Mouse (Mus musculus) midbrain, postnatal 0 days (tissue): ENCODE data around the gene Lpcat2b. TPM values are rescaled to one million over a fixed set of nuclear protein-coding genes. Genes with fewer than 3 reads are reported as not detected.

ENCODE experiments used
- ATAC-seq: fragments of 200-750 bp; cut with Nextera tagmentation; 2 replicates; pipeline ENCODE4 v1.8.0; 2017; ENCODE audit warnings: moderate number of reproducible peaks, mild to moderate bottlenecking, moderate TSS enrichment, moderate library complexity; ENCODE audit not compliant: low FRiP score
- DNase-seq: peaks from one replicate; pipeline ENCODE4 v3.0.0-alpha.2; 2015; ENCODE audit warnings: low spot score
- H3K27ac ChIP-seq: fragments of 300-500 bp; sonication (generic); 2 replicates; pipeline ENCODE4 v1.5.1; 2014; ENCODE audit warnings: low read depth, mild to moderate bottlenecking, low read length, mixed read lengths
- H3K27me3 ChIP-seq: fragments of 300-500 bp; sonication (generic); 2 replicates; pipeline ENCODE4 v1.6.1; 2014; ENCODE audit warnings: low read length, control low read depth, mixed read lengths; ENCODE audit not compliant: insufficient read depth
- H3K36me3 ChIP-seq: fragments of 300-500 bp; sonication (generic); 2 replicates; pipeline ENCODE4 v1.6.1; 2014; ENCODE audit warnings: low read length, control low read depth, mixed read lengths; ENCODE audit not compliant: insufficient read depth
- H3K4me1 ChIP-seq: fragments of 300-500 bp; sonication (generic); 2 replicates; pipeline ENCODE4 v1.6.1; 2014; ENCODE audit warnings: mild to moderate bottlenecking, control low read depth, antibody characterized with exemption, low read length, mixed read lengths; ENCODE audit not compliant: insufficient read depth
- H3K4me2 ChIP-seq: fragments of 300-500 bp; sonication (generic); 2 replicates; pipeline ENCODE4 v1.6.1; 2014; ENCODE audit warnings: low read depth, mild to moderate bottlenecking, low read length, mixed read lengths; ENCODE audit not compliant: poor library complexity, severe bottlenecking
- H3K4me3 ChIP-seq: fragments of 300-500 bp; sonication (generic); 2 replicates; pipeline ENCODE4 v1.5.1; 2014; ENCODE audit warnings: low read depth, mild to moderate bottlenecking, low read length, moderate library complexity
- H3K9ac ChIP-seq: fragments of 300-500 bp; sonication (generic); replicated peaks from 2 replicates; pipeline ENCODE4 v1.6.1; 2014; ENCODE audit warnings: mild to moderate bottlenecking, low read length, moderate library complexity, mixed read lengths; ENCODE audit not compliant: poor library complexity, severe bottlenecking
- H3K9me3 ChIP-seq: fragments of 300-500 bp; sonication (generic); 2 replicates; pipeline ENCODE4 v1.6.1; 2016; ENCODE audit warnings: low read length, control low read depth
- CTCF ChIP-seq: IDR thresholded peaks from 2 replicates; pipeline ENCODE4 v1.5.1; 2016; ENCODE audit warnings: antibody characterized with exemption, mild to moderate bottlenecking
- WGBS: fragments of 180-500 bp; shearing (Covaris S2); extraction: QIAGEN DNeasy Blood & Tissue Kit; methylation state at CpG from one replicate; pipeline ENCODE4 v1.1.7; 2014; 5-methylcytosine and 5-hydroxymethylcytosine counted together
- polyA plus RNA-seq: library from polyadenylated mRNA; unstranded; fragments of >200 nt; fragmentation: Nextera tagmentation; extraction: Ambion mirVana; gene quantifications from 2 replicates; pipeline ENCODE4 v1.2.1, GENCODE M21; 2015
- total RNA-seq: library from RNA; depleted of rRNA; stranded (reverse); fragments of >200 nt; gene quantifications from 2 replicates; pipeline ENCODE4 v1.2.3, GENCODE M21; 2014; rRNA removed

Lpcat2b gene
- total and polyA plus RNA-seq, 2 experiments from 2014 or later, result not detected

- TF ChIP-seq CTCF, result no peak
- Histone ChIP-seq H3K27ac (no peak overlapping the region), H3K4me3 (no peak overlapping the region), H3K9ac (no peak overlapping the region), H3K36me3 (peaks cover 4% of the 10 kb centered on the region; the same call in 1 of the 2 replicates), H3K27me3 (no peaks in the 10 kb centered on the region), H3K4me1 (no peaks in the 10 kb centered on the region), H3K4me2 (no peak overlapping the region), H3K9me3 (no peaks in the 10 kb centered on the region)
- WGBS, result 81% methylated on average over 10 of the region's 10 CpGs
- no peak for DNase-seq
- ATAC-seq, result no peak
Measured at GRCm38 (mm10) chr5:107470600-107471329, 39.4 kb downstream of the Lpcat2b start.

GRCm38 (mm10) chr5:107480194-107480593 lies 48.8 kb downstream of the Lpcat2b start:
- Histone ChIP-seq H3K4me3 (no peak overlapping the region), H3K9ac (no peak overlapping the region), H3K36me3 (no peaks in the 10 kb centered on the region), H3K4me2 (no peak overlapping the region), H3K9me3 (no peaks in the 10 kb centered on the region), H3K4me1 (no peaks in the 10 kb centered on the region), H3K27ac (no peak overlapping the region), H3K27me3 (no peaks in the 10 kb centered on the region)
- DNase-seq (no peak), ATAC-seq (no peak)
- no peak for TF ChIP-seq CTCF
- WGBS, result 94% methylated on average over 2 of the region's 2 CpGs

Other genes starting within 250 kb of the Lpcat2b start
- 13.8 and 16.7 TPM in 2 replicates for gene Tgfbr3, start 141.9 kb upstream of the Lpcat2b start, total RNA-seq
- 4.0 and 4.3 TPM in 2 replicates for gene Tgfbr3, start 141.9 kb upstream of the Lpcat2b start, polyA plus RNA-seq
- 3.4 and 3.9 TPM in 2 replicates for gene Brdt, start 100.4 kb upstream of the Lpcat2b start, total RNA-seq
- gene Brdt, start 100.4 kb upstream of the Lpcat2b start, polyA plus RNA-seq, result 4.0 and 4.4 TPM in 2 replicates
- gene Ephx4, start 28.8 kb upstream of the Lpcat2b start, total RNA-seq, result 3.2 and 3.4 TPM in 2 replicates
- 3.6 and 3.8 TPM in 2 replicates for gene Ephx4, start 28.8 kb upstream of the Lpcat2b start, polyA plus RNA-seq
- 38.9 and 43.9 TPM in 2 replicates for gene Btbd8, start 6.4 kb downstream of the Lpcat2b start, total RNA-seq
- gene Btbd8, start 6.4 kb downstream of the Lpcat2b start, polyA plus RNA-seq, result 23.5 and 24.9 TPM in 2 replicates
- 0.66 and 3.4 TPM in 2 replicates for gene Gm42669, start 76.1 kb downstream of the Lpcat2b start, total RNA-seq
- 0.28 and 0.72 TPM in 2 replicates for gene Gm42669, start 76.1 kb downstream of the Lpcat2b start, polyA plus RNA-seq
- 0.16 and 0.33 TPM in 2 replicates for gene 1700028K03Rik, start 103.2 kb downstream of the Lpcat2b start, total RNA-seq
- 0.16 and 0.17 TPM in 2 replicates for gene 1700028K03Rik, start 103.2 kb downstream of the Lpcat2b start, polyA plus RNA-seq
- gene Rpap2, start 165.8 kb downstream of the Lpcat2b start, total RNA-seq, result 15.5 and 17.5 TPM in 2 replicates
- 21.4 and 25.2 TPM in 2 replicates for gene Rpap2, start 165.8 kb downstream of the Lpcat2b start, polyA plus RNA-seq
- gene Glmn, start 166.3 kb downstream of the Lpcat2b start, total RNA-seq, result 10.7 and 20.0 TPM in 2 replicates
- 36.1 and 39.8 TPM in 2 replicates for gene Glmn, start 166.3 kb downstream of the Lpcat2b start, polyA plus RNA-seq